Mouse (Mus musculus) ES-Bruce4 (cell line): ENCODE data around the gene Bnip1. TPM values are rescaled to one million over a fixed set of nuclear protein-coding genes. Genes with fewer than 3 reads are reported as not detected.

Experiments
- H3K27ac ChIP-seq: 2 replicates; pipeline ENCODE4 v1.5.1; 2012; ENCODE audit warnings: low read length, inconsistent platforms; ENCODE audit not compliant: insufficient read depth
- H3K27me3 ChIP-seq: 2 replicates; pipeline ENCODE4 v1.6.1; 2012; ENCODE audit warnings: mild to moderate bottlenecking, low read length, inconsistent platforms; ENCODE audit not compliant: control insufficient read depth, poor library complexity, insufficient read depth, severe bottlenecking
- H3K36me3 ChIP-seq: 2 replicates; pipeline ENCODE4 v1.6.1; 2012; ENCODE audit warnings: inconsistent platforms, mild to moderate bottlenecking, low read length, moderate library complexity; ENCODE audit not compliant: control insufficient read depth, poor library complexity, insufficient read depth, severe bottlenecking
- H3K4me1 ChIP-seq: one replicate; pipeline ENCODE4 v1.8.1; 2011; ENCODE audit warnings: low read length; ENCODE audit not compliant: control insufficient read depth, insufficient read depth
- H3K4me3 ChIP-seq: 2 replicates; pipeline ENCODE4 v1.5.1; 2011; ENCODE audit warnings: low read depth, mild to moderate bottlenecking, low read length
- H3K9ac ChIP-seq: 2 replicates; pipeline ENCODE4 v1.6.1; 2012; ENCODE audit warnings: low read depth, mild to moderate bottlenecking, inconsistent platforms; ENCODE audit not compliant: poor library complexity, severe bottlenecking
- H3K9me3 ChIP-seq: replicated peaks from 2 replicates; pipeline ENCODE4 v1.6.1; 2012; ENCODE audit warnings: mild to moderate bottlenecking, low read length, inconsistent platforms; ENCODE audit not compliant: control insufficient read depth, poor library complexity, insufficient read depth, severe bottlenecking
- CTCF ChIP-seq: IDR thresholded peaks from one replicate; pipeline ENCODE4 v1.8.1; 2011; ENCODE audit warnings: low read depth, low read length
- EP300 ChIP-seq: IDR thresholded peaks from 2 replicates; pipeline ENCODE4 v1.6.1; 2011; ENCODE audit warnings: low read depth, low read length; ENCODE audit not compliant: insufficient read depth
- POLR2A ChIP-seq: IDR thresholded peaks from one replicate; pipeline ENCODE4 v1.8.1; 2011; ENCODE audit warnings: low read length; ENCODE audit not compliant: insufficient read depth
- polyA plus RNA-seq: library from polyadenylated mRNA; stranded (reverse); fragments of >200 nt; gene quantifications from 2 replicates; pipeline ENCODE4 v1.2.4, GENCODE M21; 2011; ENCODE audit warnings: low read depth; ENCODE audit not compliant: missing spikeins, insufficient read depth, insufficient read length

The Bnip1 gene
- polyA plus RNA-seq, 1 experiment: 28.9 TPM

- Histone ChIP-seq H3K9me3 (no peaks in the 10 kb centered on the region), H3K4me3 (no peak overlapping the region), H3K4me1 (no peaks in the 10 kb centered on the region), H3K27ac (no peak overlapping the region), H3K27me3 (no peaks in the 10 kb centered on the region), H3K9ac (no peak overlapping the region), H3K36me3 (peaks cover 6% of the 10 kb centered on the region)
- no peak for TF ChIP-seq POLR2A
These were observed 13.6 kb upstream of the Bnip1 start for GRCm38 (mm10) chr17:26767100-26767753.

GRCm38 (mm10) chr17:26767754-26768124 is 13.1 kb upstream of the Bnip1 start:
- H3K4me3 ChIP-seq: no peak overlapping the region

DNA sequence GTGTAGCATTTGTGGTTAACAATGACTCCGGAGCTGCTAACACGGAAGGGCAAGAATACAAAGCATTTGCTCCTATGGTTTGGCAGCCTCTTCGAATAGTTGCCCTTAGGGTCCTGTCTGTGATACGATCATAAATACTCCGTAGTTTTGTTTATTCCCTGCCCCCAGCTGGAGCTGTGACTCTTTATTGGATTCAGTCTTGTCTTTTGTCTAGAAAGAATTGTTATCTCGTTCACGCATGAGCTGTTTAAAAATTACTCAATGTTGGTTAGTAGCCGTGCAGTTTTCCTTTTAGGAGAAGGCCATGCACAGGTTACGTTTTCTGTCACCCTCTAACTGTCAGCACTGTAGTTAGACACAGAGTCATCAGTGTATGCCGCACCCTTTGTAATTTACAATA is 4.7 kb upstream of the Bnip1 start:
- Histone ChIP-seq H3K9ac (no peak overlapping the region), H3K4me3 (no peak overlapping the region), H3K27me3 (no peaks in the 10 kb centered on the region), H3K9me3 (no peaks in the 10 kb centered on the region; the same call in 1 of the 2 replicates), H3K4me1 (peaks cover 2% of the 10 kb centered on the region), H3K36me3 (no peaks in the 10 kb centered on the region; the same call in 1 of the 2 replicates), H3K27ac (no peak overlapping the region)
- TF ChIP-seq EP300: no peak
- TF ChIP-seq CTCF: no peak
- TF ChIP-seq POLR2A: no peak

More at GRCm38 (mm10) chr17:26767754-26768124, 13.1 kb upstream of the Bnip1 start:
- Histone ChIP-seq H3K36me3 (peaks cover 3% of the 10 kb centered on the region), H3K9ac (no peak overlapping the region), H3K27ac (no peak overlapping the region), H3K9me3 (no peaks in the 10 kb centered on the region), H3K27me3 (no peaks in the 10 kb centered on the region), H3K4me1 (no peaks in the 10 kb centered on the region)
- no peak for TF ChIP-seq CTCF
- no peak for TF ChIP-seq EP300
- no peak for TF ChIP-seq POLR2A

GRCm38 (mm10) chr17:26778001-26778400 is 2.9 kb upstream of the Bnip1 start:
- no peak overlapping the region for H3K4me3 ChIP-seq
- no peaks in the 10 kb centered on the region for H3K27me3 ChIP-seq
- H3K9ac ChIP-seq: no peak overlapping the region
- no peaks in the 10 kb centered on the region; the same call in 1 of the 2 replicates for H3K36me3 ChIP-seq
- peaks cover 2% of the 10 kb centered on the region for H3K4me1 ChIP-seq
- no peak for TF ChIP-seq CTCF
- no peak for TF ChIP-seq EP300
- TF ChIP-seq POLR2A: no peak
- H3K9me3 ChIP-seq: no peaks in the 10 kb centered on the region
- no peak overlapping the region for H3K27ac ChIP-seq

- Histone ChIP-seq H3K27me3 (no peaks in the 10 kb centered on the region), H3K27ac (no peak overlapping the region), H3K9me3 (no peaks in the 10 kb centered on the region), H3K9ac (no peak overlapping the region), H3K36me3 (peaks cover 5% of the 10 kb centered on the region; the same call in 1 of the 2 replicates), H3K4me3 (no peak overlapping the region), H3K4me1 (peaks cover 2% of the 10 kb centered on the region)
- no peak for TF ChIP-seq EP300
- no peak for TF ChIP-seq CTCF
- no peak for TF ChIP-seq POLR2A
These were observed 2.3 kb upstream of the Bnip1 start for GRCm38 (mm10) chr17:26778430-26779100.

GRCm38 (mm10) chr17:26779471-26779870 is 1.4 kb upstream of the Bnip1 start:
- 0 out of 2 replicates have a peak, but pooled peaks cover 7% of the 10 kb centered on the region for H3K36me3 ChIP-seq
- no peak overlapping the region for H3K4me3 ChIP-seq
- no peaks in the 10 kb centered on the region for H3K27me3 ChIP-seq
- H3K9ac ChIP-seq: peak overlapping the region; percentile 86; the same call in 1 of the 2 replicates
- H3K4me1 ChIP-seq: peaks cover 2% of the 10 kb centered on the region
- H3K27ac ChIP-seq: no peak overlapping the region
- no peaks in the 10 kb centered on the region for H3K9me3 ChIP-seq
- TF ChIP-seq EP300 (no peak), CTCF (no peak), POLR2A (no peak)
